Mouse (Mus musculus): Measurements from ENCODE around the gene Cstf1.

Cstf1 gene

GRCm38 (mm10) chr2:172376551-172376950 is 6.1 kb downstream of the Cstf1 start:
- DNase-seq (ENCODE audit: extremely low read depth, low read depth) = no peak

- no peak for DNase-seq (ENCODE audit: extremely low read depth, low read depth)
These were observed 6.6 kb downstream of the Cstf1 start for GRCm38 (mm10) chr2:172376999-172377515.

GRCm38 (mm10) chr2:172378332-172378731 is 7.9 kb downstream of the Cstf1 start:
- DNase-seq (ENCODE audit: extremely low read depth, low read depth) = no peak

GRCm38 (mm10) chr2:172380513-172380912 is 10.0 kb downstream of the Cstf1 start:
- no peak for DNase-seq (ENCODE audit: extremely low read depth, low read depth)

- DNase-seq (ENCODE audit: extremely low read depth, low read depth) = no peak
These were observed 10.9 kb downstream of the Cstf1 start for GRCm38 (mm10) chr2:172381341-172381740.

- no peak for DNase-seq (ENCODE audit: extremely low read depth, low read depth)
These were observed 11.4 kb downstream of the Cstf1 start for GRCm38 (mm10) chr2:172381898-172382297.

GRCm38 (mm10) chr2:172384715-172385114 is 14.2 kb downstream of the Cstf1 start:
- no peak for DNase-seq (ENCODE audit: extremely low read depth, low read depth)

- DNase-seq (ENCODE audit: extremely low read depth, low read depth) = no peak
These were observed 19.9 kb downstream of the Cstf1 start for GRCm38 (mm10) chr2:172390341-172390740.

- DNase-seq (ENCODE audit: extremely low read depth, low read depth) = no peak
These were observed 21.6 kb downstream of the Cstf1 start for GRCm38 (mm10) chr2:172392041-172392521.

- DNase-seq (ENCODE audit: extremely low read depth, low read depth) = peak; percentile 57
These were observed 23.0 kb downstream of the Cstf1 start, which contains the start of gene Cass4 for GRCm38 (mm10) chr2:172393391-172394051. Gene Cass4 (plus strand): TSS chr2:172393794.

- no peak for DNase-seq (ENCODE audit: extremely low read depth, low read depth)
These were observed 23.5 kb downstream of the Cstf1 start for GRCm38 (mm10) chr2:172394052-172394392.

- DNase-seq (ENCODE audit: extremely low read depth, low read depth) = no peak
These were observed 24.2 kb downstream of the Cstf1 start for GRCm38 (mm10) chr2:172394671-172395070.

- DNase-seq (ENCODE audit: extremely low read depth, low read depth) = no peak
These were observed 25.5 kb downstream of the Cstf1 start for GRCm38 (mm10) chr2:172395961-172396360.

GRCm38 (mm10) chr2:172399901-172400300 is 29.4 kb downstream of the Cstf1 start:
- no peak for DNase-seq (ENCODE audit: extremely low read depth, low read depth)

GRCm38 (mm10) chr2:172401116-172401825 is 30.8 kb downstream of the Cstf1 start:
- DNase-seq (ENCODE audit: extremely low read depth, low read depth) = peak; percentile 93

- no peak for DNase-seq (ENCODE audit: extremely low read depth, low read depth)
These were observed 33.8 kb downstream of the Cstf1 start for GRCm38 (mm10) chr2:172404239-172404638.

- no peak for DNase-seq (ENCODE audit: extremely low read depth, low read depth)
These were observed 34.5 kb downstream of the Cstf1 start for GRCm38 (mm10) chr2:172405011-172405410.

GRCm38 (mm10) chr2:172406173-172406572 is 35.7 kb downstream of the Cstf1 start:
- no peak for DNase-seq (ENCODE audit: extremely low read depth, low read depth)

- no peak for DNase-seq (ENCODE audit: extremely low read depth, low read depth)
These were observed 37.0 kb downstream of the Cstf1 start for GRCm38 (mm10) chr2:172407499-172407898.

GRCm38 (mm10) chr2:172410686-172411085 is 40.2 kb downstream of the Cstf1 start:
- no peak for DNase-seq (ENCODE audit: extremely low read depth, low read depth)

GRCm38 (mm10) chr2:172411091-172411490 is 40.6 kb downstream of the Cstf1 start:
- no peak for DNase-seq (ENCODE audit: extremely low read depth, low read depth)

GRCm38 (mm10) chr2:172412454-172412853 is 42.0 kb downstream of the Cstf1 start:
- DNase-seq (ENCODE audit: extremely low read depth, low read depth) = no peak

- no peak for DNase-seq (ENCODE audit: extremely low read depth, low read depth)
These were observed 42.8 kb downstream of the Cstf1 start for GRCm38 (mm10) chr2:172413273-172413672.
